Mouse (Mus musculus) T-cell, adult 2 months (primary cell): ENCODE data around the gene Dock2.

ENCODE experiments used
- DNase-seq: peaks from one replicate; pipeline ENCODE4 v3.0.0; 2022; ENCODE audit warnings: low spot score

The Dock2 gene

DNA sequence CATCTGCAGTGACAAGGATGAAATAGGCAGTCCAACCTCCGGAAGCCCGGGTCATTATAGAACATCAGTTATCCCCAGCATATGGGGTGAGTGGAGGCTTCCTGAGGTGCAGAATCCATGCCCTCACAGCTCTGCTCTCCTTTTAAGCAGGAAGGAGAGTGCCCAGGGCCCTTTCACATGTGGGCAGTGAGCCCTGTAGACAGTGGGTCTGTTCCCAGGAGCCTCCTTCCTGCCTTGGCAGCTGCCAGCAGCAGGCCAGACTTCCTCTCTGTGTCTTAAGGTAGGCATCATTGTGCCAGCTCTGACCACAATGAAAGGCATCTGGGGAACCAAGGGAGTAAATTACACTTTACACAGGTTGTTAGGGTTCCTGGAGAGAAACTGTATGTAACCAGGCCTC lies 14.3 kb downstream of the Dock2 start:
- DNase-seq: peak; percentile 39

DNA sequence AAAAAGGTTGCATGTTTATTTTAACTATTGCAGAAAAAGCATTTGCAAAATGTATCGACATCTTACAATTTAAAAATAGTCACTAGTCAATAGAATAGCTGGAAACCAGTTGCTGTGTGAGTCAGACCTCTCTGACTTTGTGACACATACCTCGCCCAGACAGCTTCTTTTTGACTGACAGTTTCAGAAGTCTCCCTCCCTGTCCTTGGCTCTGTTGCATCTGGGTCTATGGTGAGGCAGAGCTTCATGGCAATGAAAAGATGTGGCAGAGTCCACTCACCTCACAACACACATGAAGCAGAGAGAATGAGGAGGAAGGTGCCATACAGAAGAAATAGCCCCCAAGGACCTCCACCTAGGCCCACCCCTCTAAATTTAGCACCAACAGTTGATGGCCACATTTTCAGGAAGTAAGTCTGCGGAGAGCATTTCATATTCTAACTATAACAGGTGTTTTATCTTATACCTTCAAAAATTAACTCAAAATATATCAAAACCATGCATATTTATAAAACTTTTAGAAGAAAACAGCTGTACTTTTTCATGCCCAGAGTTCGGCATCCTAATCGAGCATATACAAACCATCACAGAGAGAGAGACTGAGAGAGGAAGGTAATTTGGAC lies 19.8 kb downstream of the Dock2 start:
- no peak for DNase-seq

DNA sequence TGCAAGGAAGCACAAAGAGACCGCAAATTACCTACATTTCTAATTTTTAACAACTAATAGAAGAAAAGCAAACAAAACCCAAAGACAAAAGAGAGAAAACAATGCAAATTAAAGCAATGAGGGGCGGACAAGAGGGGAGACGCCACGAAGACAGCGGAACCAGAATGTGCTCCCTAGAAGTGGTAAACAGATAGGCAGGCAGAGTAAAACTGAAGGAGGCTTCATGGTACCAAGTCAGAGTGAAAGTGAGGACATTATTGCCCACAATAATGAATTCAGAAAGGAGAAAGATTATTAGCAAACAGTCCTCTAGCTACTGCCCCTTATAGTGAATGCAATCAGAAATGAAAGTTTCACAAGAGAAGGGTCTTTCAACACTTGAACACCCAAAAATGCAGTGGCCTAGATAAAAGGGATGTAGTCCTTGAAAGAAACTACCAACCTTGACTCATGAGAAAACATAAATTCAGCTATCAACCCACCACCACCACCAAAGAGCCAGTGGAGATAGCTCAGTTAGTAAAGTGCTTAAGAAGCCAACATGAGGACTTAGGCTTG lies 21.0 kb downstream of the Dock2 start:
- no peak for DNase-seq

GRCm38 (mm10) chr11:34762125-34762524 lies 21.6 kb downstream of the Dock2 start:
- DNase-seq: no peak

DNA sequence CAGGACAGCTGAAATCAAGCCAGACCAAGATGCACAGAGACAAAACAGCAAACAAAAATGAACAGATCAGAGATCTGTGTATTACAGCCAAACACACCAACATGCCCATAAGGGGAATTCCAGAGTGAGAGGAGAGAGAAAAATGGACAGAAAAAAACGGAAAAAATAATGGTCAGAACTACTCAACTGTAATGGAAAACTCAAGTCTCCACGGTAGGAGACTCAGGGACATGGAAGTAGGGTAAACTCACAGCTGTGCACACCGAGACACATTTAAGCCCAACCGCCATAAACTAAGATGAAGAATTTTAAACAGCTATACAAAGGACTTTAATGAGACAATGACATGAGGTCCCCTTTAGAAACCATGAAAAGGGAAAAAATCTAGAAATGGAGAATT lies 24.1 kb downstream of the Dock2 start:
- DNase-seq: no peak

DNA sequence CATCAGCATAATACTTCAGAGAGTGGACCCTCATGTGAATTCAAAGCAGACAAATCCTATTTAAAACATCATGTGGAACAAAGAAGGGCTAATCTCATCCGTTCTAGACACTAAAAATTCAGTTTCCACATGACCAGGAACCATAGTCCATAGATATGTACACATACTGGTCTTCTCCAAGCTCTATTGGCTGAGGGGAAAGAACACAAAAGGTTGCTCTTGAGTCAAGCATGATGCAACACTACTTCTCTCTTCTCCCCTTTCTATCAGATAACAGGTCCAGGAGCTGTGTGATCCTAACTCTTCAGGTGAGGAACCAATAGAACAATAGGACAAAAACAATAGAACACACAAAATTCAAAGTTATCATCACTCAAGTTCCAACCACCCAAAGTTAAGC lies 42.6 kb downstream of the Dock2 start:
- DNase-seq: no peak

DNA sequence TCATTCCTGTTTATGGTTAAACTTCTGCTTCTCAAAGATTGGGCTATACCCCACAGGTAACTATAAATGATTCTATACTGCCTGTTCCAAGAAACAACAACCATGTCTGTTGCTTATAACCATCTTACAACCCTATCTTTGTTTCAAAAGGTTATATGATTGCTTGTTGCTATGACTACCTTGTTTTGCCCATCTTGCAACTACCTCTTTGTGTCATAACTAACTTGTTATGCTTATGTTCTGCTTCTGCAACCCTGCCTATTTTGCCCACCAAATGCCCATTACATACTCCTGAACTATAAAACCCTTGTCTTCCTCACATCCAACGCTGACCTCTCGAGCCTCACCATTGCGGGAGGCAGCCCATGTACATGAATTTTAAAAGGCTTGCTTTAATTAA lies 43.9 kb downstream of the Dock2 start:
- DNase-seq: no peak

DNA sequence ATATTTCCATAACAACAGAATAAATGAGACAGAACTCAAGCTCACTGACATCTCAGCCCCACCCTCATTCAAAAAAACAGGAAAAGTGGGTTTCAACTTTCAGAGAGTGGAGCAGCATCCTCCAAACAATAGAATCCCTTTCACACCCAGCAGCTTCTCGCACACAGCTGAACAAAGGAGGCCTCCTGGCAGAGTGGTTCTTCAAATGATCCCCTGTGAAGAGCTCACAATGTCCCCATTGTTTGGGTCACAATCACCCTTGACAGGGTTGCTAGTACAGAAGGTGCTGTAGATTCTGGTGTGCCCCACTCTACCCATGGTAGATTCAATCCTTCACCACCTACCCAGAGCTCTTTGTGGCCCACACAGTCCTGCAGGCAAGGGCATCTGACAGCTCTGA lies 44.7 kb downstream of the Dock2 start:
- DNase-seq: no peak

DNA sequence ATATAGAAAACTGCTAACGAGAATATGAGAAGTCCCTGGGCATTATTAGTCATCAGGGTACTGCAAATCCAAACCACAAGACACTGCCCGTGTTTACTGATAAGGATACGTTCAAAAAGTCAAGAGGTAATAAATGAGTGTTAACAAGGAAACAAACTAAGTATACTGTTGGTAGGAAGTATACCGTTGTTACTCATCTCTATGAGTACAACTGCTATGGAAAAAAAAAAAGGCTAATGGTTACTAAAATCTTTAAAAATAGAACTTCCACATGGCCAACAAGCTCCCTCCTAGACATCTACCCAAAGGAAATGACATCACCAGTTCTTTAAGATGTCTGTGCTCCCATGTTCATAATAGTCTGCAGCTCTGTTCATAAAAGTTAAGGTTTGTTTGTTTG lies 46.5 kb downstream of the Dock2 start:
- DNase-seq: no peak

GRCm38 (mm10) chr11:34734033-34734432 lies 49.7 kb downstream of the Dock2 start:
- no peak for DNase-seq

GRCm38 (mm10) chr11:34727467-34727866 lies 56.2 kb downstream of the Dock2 start:
- no peak for DNase-seq

- no peak for DNase-seq
These were observed 56.9 kb downstream of the Dock2 start for GRCm38 (mm10) chr11:34726699-34727347.

- DNase-seq: no peak
These were observed 70.3 kb downstream of the Dock2 start for GRCm38 (mm10) chr11:34713360-34713759.

DNA sequence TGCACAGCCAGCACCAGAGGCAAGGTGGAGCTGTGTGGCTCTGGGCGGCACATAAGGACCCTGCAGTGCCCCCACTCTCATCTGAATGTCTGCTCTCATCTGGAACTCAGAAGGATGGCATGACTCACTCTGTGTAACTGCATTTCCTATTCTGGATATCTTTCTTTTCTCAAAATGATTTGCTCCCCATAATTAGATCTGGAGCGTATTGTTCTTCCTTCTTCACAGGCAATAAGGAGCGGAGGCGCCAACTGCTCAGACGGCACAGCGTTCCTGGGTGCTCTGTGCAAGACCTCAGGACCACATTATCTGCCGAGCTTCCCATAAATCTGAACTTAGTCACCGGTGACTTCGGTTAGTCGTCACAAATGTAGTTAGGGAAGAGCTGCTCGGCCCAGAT lies 75.4 kb downstream of the Dock2 start:
- no peak for DNase-seq

DNA sequence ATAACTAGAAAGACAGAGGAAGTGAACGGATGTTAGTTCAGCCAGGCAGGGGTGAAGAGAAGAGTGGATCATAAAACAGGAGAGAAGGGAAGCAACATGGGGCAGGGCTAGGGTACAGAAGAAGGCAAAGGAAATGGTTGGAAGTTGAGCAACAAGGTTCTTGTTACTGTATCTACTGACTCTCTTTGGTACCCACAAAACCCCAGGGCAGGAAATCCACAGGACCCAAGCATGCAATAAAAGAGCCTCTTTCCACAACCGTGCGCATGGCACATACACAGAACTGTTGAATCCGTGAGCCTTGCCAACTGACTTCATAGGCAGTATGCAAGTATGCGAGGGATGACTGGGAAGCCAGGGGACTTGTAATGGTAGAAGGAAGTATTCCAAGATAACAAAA lies 76.3 kb downstream of the Dock2 start:
- DNase-seq: no peak

DNA sequence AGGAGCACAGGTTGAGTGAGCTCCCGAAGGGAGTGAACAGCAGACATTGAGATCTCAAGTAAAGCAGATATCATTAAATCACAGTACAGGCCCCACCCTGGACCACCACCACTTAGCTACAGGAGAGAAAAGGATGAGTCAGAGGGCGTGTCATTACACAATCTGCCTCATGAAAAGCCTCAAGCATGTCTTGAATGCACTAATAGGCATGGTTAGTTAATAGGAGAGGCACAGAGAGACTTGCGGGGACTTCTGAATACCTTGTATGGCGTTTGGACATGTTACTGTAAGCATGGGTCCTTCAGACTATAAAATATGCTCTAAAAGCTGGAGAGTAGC lies 78.6 kb downstream of the Dock2 start:
- DNase-seq: no peak

DNA sequence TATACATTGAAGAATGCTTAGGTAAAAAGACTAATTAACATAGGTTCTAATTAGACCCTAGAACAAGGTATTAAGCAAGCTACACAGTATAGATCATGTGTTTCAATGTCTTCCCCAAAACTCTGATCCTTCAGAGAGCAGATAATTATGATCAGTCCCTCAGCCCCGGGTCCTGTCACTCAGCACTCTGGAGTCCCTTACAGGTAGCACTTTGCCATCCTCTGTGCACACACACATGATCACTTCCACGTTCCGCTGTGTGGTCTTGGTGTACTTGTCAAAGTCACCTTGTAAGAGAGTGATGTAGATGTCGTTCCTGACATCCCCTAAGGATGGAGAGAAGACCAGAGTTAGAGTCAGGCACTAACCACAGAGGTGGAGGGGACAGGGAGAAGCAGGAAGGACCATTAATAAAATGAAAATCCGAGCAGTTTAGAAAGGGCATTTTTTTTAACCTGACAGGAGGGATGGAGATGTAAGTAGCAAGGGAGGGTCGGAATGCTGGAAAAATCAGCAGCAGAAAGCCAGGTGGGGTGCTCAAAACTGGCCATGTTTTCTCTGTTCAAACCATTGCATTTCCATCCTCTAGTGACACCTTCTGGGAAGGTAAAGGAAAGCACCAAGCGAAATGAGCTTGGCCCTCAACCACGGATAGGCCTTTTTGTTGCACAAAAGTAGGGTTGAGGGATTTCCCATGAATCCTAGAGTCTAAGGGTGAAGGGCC lies 79.1 kb downstream of the Dock2 start:
- no peak for DNase-seq

DNA sequence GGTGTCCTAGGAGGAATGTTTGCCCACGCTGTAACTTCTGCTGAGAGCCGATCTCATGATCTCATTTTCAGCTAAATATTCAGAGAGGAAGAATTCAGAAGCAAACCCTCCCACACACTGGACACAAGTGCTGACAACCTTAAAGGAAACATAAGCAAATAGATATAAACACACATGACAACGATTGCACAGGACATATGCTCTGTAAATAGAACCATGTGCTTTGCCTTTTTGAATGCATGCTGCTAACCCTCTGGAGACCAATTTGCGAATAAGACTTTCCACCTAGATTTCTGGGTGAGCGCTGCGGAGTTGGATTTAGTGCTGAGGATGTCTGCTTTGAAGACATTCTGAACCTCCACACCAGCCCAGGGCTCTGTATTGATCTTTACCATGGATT lies 79.8 kb downstream of the Dock2 start:
- no peak for DNase-seq

DNA sequence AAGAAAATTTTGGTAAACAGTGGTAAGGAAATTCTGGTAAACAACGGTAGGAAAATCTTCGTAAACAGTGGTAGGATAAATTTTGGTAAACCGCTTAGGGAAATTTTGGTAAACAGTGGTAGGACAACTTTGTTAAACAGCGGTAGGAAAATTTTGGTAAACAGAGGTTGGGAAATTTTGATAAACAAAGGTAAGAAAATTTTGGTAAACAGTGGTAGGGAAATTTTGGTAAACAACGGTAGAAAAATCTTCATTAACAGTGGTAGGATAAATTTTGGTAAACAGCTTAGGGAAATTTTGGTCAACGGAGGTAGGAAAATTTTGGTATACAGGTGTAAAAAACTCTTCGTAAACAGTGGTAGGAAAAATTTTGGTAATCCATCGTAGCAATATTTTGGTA lies 101.9 kb downstream of the Dock2 start:
- DNase-seq: no peak

GRCm38 (mm10) chr11:34544631-34545030 lies 239.1 kb downstream of the Dock2 start:
- no peak for DNase-seq

- no peak for DNase-seq
These were observed 251.6 kb downstream of the Dock2 start for GRCm38 (mm10) chr11:34532131-34532530.

DNA sequence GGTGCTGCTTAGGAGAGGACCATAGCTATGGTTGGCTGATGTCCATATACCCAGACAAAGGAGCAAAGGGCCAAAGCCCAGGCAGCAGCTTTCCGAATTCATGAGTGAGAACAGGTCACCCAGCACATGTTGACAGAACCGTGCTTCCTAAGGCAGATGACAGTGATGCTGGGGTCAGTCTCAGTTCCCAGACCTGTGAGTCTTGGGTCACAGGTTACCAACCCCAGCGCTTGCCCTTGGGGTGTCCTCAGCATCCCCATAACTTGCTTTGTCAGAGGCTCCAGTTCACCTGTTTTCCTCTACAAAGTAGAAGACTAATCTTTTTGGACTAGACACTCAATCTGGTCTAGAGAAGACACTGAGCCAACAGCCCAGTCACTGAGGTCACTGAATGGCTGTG lies 252.7 kb downstream of the Dock2 start:
- no peak for DNase-seq

- DNase-seq: no peak
These were observed 255.7 kb downstream of the Dock2 start for GRCm38 (mm10) chr11:34528006-34528405.
